In the genomic region with DNA sequence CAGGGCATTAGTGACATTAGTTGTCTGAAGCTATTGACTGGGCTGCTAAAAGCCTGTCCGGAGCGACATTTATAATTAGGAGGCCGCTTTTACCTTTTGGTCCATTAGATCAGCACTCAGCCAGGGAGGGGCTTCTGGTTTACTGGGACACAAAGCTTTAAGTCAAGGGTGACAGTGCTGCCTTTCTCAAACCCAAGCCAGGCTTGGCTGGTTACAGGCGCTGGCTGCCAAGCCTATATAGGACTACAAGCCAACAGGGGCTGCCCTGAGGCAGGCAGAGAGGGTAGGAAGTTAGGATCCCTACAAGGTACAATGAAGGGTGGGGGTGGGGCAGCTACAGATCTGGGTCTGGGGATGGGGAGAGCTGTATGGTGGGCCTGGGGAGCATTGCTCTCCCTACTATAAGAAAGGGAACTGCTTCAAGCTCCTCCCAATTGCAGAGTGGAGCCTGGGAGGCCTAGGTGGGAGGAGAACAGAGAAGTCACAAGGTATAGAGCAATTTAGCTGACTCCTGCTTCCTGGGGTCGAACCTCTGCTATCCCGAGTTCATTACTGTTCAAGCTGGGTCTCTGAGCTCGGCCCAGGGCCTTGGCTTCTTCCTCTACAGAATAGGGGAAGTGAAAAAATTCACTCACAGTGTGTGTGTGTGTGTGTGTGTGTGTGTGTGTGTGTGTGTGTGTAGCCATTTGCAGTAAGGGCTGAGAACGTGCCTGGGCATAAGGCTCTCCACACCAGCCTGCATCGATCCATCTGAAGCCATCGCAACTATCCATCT, we compare ENCODE assay signal across 11 mouse cellular contexts. TPM values are rescaled to one million over a fixed set of nuclear protein-coding genes. Genes with fewer than 3 reads are reported as not detected.
DNase-seq lines count a peak whose midpoint lies in the region; ATAC-seq and TF ChIP-seq lines count a peak whose summit lies in the region.
"Had no signal": no experiment of that assay in that cellular context is flagged by ENCODE, and none has a peak within 500 bp of the region (broad histone marks: within the 10 kb centered on the region; RNA-seq: fewer than 3 reads in every experiment).

No protein-coding gene starts in this region.

- TF ChIP-seq POLR2A in cerebellum, adult 2 months (IDR thresholded peaks at IDR 0.05; ENCODE audit: borderline replicate concordance, insufficient read depth, low read length): no peak
- TF ChIP-seq POLR2A in MEL (IDR thresholded peaks at IDR 0.05; ENCODE audit: control insufficient read depth in 1 of 2, insufficient read depth in 1 of 2, low read depth in 1 of 2, low read length in 2 of 2, poor library complexity in 1 of 2): no peak

- no peak for TF ChIP-seq CTCF in cerebellum, adult 2 months (IDR thresholded peaks at IDR 0.05; ENCODE audit: borderline replicate concordance, insufficient read depth, low read depth, low read length)
- no peak for TF ChIP-seq CTCF in MEL (IDR thresholded peaks at IDR 0.05 in 2 of 3, conservative IDR thresholded peaks at IDR 0.05 in 1 of 3; ENCODE audit: control insufficient read depth in 1 of 3, insufficient read depth in 1 of 3, low read depth in 2 of 3, low read length in 3 of 3, poor library complexity in 1 of 3, severe bottlenecking in 1 of 3)

- peak; percentile 47 to 64; a peak in 2 of 4 replicates for TF ChIP-seq EP300 in MEL (IDR thresholded peaks at IDR 0.05; ENCODE audit: low read depth in 1 of 2, low read length in 2 of 2)

- no peaks in the 10 kb centered on the region for H3K79me2 ChIP-seq in MEL (ENCODE audit: control insufficient read depth, insufficient read depth, low read length, poor library complexity)

- H3K27ac ChIP-seq in cerebellum, adult 2 months (ENCODE audit: insufficient read depth, low read length): peak overlapping the region; percentile 54
- H3K27ac ChIP-seq in MEL (ENCODE audit: control insufficient read depth, low read depth, low read length): peak overlapping the region; percentile 48
- H3K27ac ChIP-seq in liver, embryonic 13.5 days: peak overlapping the region; percentile 57
- H3K27ac ChIP-seq: limb, embryonic 12.5 days; neural tube, embryonic 12.5 days had no signal

- H3K4me2 ChIP-seq in liver, embryonic 13.5 days: no peak overlapping the region
- H3K4me2 ChIP-seq: limb, embryonic 12.5 days; neural tube, embryonic 12.5 days had no signal

- H3K9me3 ChIP-seq in MEL (replicated peaks; ENCODE audit: insufficient read depth, low read length): no peaks in the 10 kb centered on the region
- no peaks in the 10 kb centered on the region for H3K9me3 ChIP-seq in liver, embryonic 13.5 days (replicated peaks)
- H3K9me3 ChIP-seq: neural tube, embryonic 12.5 days had no signal

- peak; percentile 39; the same call in 1 of the 2 replicates for ATAC-seq in liver, embryonic 13.5 days (ENCODE audit: low read depth)
- peak; percentile 73 for ATAC-seq in neutrophil, adult 5-6 weeks (ENCODE audit: extremely low read depth, insufficient number of reproducible peaks, low FRiP score, poor library complexity, severe bottlenecking)
- no peak for ATAC-seq in activated CD4-positive, CD25-positive, alpha-beta regulatory T cell, adult 4 months

- H3K27me3 ChIP-seq in cerebellum, adult 2 months (ENCODE audit: control insufficient read depth, insufficient read depth, low read length): no peaks in the 10 kb centered on the region
- no peaks in the 10 kb centered on the region for H3K27me3 ChIP-seq in MEL (ENCODE audit: control insufficient read depth in 1 of 2, insufficient read depth in 2 of 2, low read length in 2 of 2)
- no peaks in the 10 kb centered on the region for H3K27me3 ChIP-seq in liver, embryonic 13.5 days
- H3K27me3 ChIP-seq: limb, embryonic 12.5 days; neural tube, embryonic 12.5 days had no signal

- H3K4me3 ChIP-seq in cerebellum, adult 2 months (replicated peaks; ENCODE audit: insufficient read depth, low read depth, low read length): no peak overlapping the region
- no peak overlapping the region for H3K4me3 ChIP-seq in MEL (ENCODE audit: control insufficient read depth in 1 of 2, insufficient read depth in 1 of 2, low read depth in 2 of 2, low read length in 2 of 2)
- H3K4me3 ChIP-seq in liver, embryonic 13.5 days (replicated peaks): no peak overlapping the region
- H3K4me3 ChIP-seq: limb, embryonic 12.5 days; neural tube, embryonic 12.5 days had no signal

- H3K36me3 ChIP-seq in MEL (ENCODE audit: control insufficient read depth in 1 of 2, insufficient read depth in 2 of 2, low read length in 2 of 2): peaks cover 0 to 19% of the 10 kb centered on the region in 2 experiments; a peak in 2 of 4 replicates
- H3K36me3 ChIP-seq in liver, embryonic 13.5 days: no peaks in the 10 kb centered on the region
- H3K36me3 ChIP-seq: limb, embryonic 12.5 days; neural tube, embryonic 12.5 days had no signal

- peaks cover 33% of the 10 kb centered on the region for H3K4me1 ChIP-seq in cerebellum, adult 2 months (ENCODE audit: control insufficient read depth, insufficient read depth, low read length)
- peaks cover 20 to 50% of the 10 kb centered on the region in 2 experiments for H3K4me1 ChIP-seq in MEL (ENCODE audit: control insufficient read depth in 1 of 2, insufficient read depth in 2 of 2, low read length in 2 of 2)
- peaks cover 52% of the 10 kb centered on the region for H3K4me1 ChIP-seq in liver, embryonic 13.5 days (replicated peaks)
- H3K4me1 ChIP-seq: limb, embryonic 12.5 days; neural tube, embryonic 12.5 days had no signal

- 52% methylated on average over 10 of the region's 10 CpGs for WGBS in cerebellum, adult 2 months
- 48% methylated on average over 10 of the region's 10 CpGs for WGBS in liver, embryonic 13.5 days (ENCODE audit: insufficient replicate concordance)

- no peak for DNase-seq in cerebellum, adult 2 months
- DNase-seq in cerebellum, adult 18-20 months: no peak
- DNase-seq in MEL (ENCODE audit: low read depth, low spot score): peak; percentile 86
- no peak for DNase-seq in liver, embryonic 13.5 days
- DNase-seq in frontal cortex, postnatal 14 days (ENCODE audit: low spot score in 2 of 2): no peak
- DNase-seq in left cerebral cortex, adult 9 months (ENCODE audit: low spot score in 2 of 2): no peak
- DNase-seq: thymus, postnatal 14 days had no signal

- H3K9ac ChIP-seq in MEL (ENCODE audit: control insufficient read depth, low read depth, low read length, poor library complexity, severe bottlenecking): peak overlapping the region; percentile 21; the same call in 1 of the 2 replicates
- H3K9ac ChIP-seq in liver, embryonic 13.5 days: no peak overlapping the region
- H3K9ac ChIP-seq: limb, embryonic 12.5 days; neural tube, embryonic 12.5 days had no signal

- no peak for TF ChIP-seq RAD21 in MEL (IDR thresholded peaks at IDR 0.05; ENCODE audit: low read depth, low read length)

TF ChIP-seq in MEL, 35 proteins besides CTCF, POLR2A, EP300 and RAD21:
- TF ChIP-seq TCF12 (IDR thresholded peaks at IDR 0.05; ENCODE audit: low read depth, low read length) (0 out of 2 replicates have a peak, but pooled peaks have one; percentile 29), USF1 (IDR thresholded peaks at IDR 0.05; ENCODE audit: low read depth, low read length) (0 out of 2 replicates have a peak, but pooled peaks have one; percentile 18), ELF1 (IDR thresholded peaks at IDR 0.05; ENCODE audit: low read depth, low read length) (no peak), TAL1 (IDR thresholded peaks at IDR 0.05; ENCODE audit: low read length) (no peak), RCOR1 (IDR thresholded peaks at IDR 0.05; ENCODE audit: low read depth, low read length) (0 out of 2 replicates have a peak, but pooled peaks have one; percentile 21), NRF1 (IDR thresholded peaks at IDR 0.05; ENCODE audit: insufficient read depth, low read depth, low read length, poor library complexity, severe bottlenecking) (no peak), UBTF (IDR thresholded peaks at IDR 0.05; ENCODE audit: borderline replicate concordance, insufficient read depth, low read depth, low read length) (0 out of 2 replicates have a peak, but pooled peaks have one; percentile 43), SIN3A (IDR thresholded peaks at IDR 0.05; ENCODE audit: low read length) (peak; percentile 26; the same call in 1 of the 2 replicates), USF2 (IDR thresholded peaks at IDR 0.05; ENCODE audit: borderline replicate concordance in 1 of 2, insufficient read depth in 1 of 2, low read depth in 1 of 2, low read length in 2 of 2) (no peak), MEF2A (IDR thresholded peaks at IDR 0.05; ENCODE audit: extremely low read depth, insufficient replicate concordance, low read depth, low read length, poor library complexity, severe bottlenecking) (no peak), CHD1 (IDR thresholded peaks at IDR 0.05; ENCODE audit: low read depth, low read length) (no peak), HCFC1 (IDR thresholded peaks at IDR 0.05; ENCODE audit: low read depth, low read length) (0 out of 2 replicates have a peak, but pooled peaks have one; percentile 26), GATA1 (IDR thresholded peaks at IDR 0.05; ENCODE audit: low read depth, low read length) (no peak), ETS1 (IDR thresholded peaks at IDR 0.05; ENCODE audit: low read depth, low read length) (peak; percentile 47; the same call in 1 of the 2 replicates), TBP (IDR thresholded peaks at IDR 0.05; ENCODE audit: low read depth, low read length) (peak; percentile 55; the same call in 1 of the 2 replicates), ZNF384 (IDR thresholded peaks at IDR 0.05; ENCODE audit: low read depth, low read length) (peak; percentile 46; the same call in 1 of the 2 replicates)

RNA-seq across cellular contexts. Expression of a gene that starts 18.5 kb away (rescaled TPM):
- polyA plus RNA-seq in cerebellum, adult 2 months (2012; rRNA removed): 0.69 and 1.1 TPM in 2 replicates
- total RNA-seq in MEL (2012; rRNA removed): 0.82 and 1.1 TPM in 2 replicates
- 1 to 10 TPM in 1 of 2 experiments, not detected in 1; 5.1 TPM for polyA plus RNA-seq in MEL (2012; ENCODE audit: insufficient read depth in 1 of 2, insufficient read length in 2 of 2, low read depth in 1 of 2, low replicate concordance in 2 of 2, missing spikeins in 1 of 2)
- polyA plus RNA-seq in liver, embryonic 13.5 days (2015; fragmentation: Nextera tagmentation; extraction: Ambion mirVana): 6.8 and 8.6 TPM in 2 replicates
- 64.6 and 79.0 TPM in 2 replicates for total RNA-seq in neutrophil, adult 5-6 weeks (2017)
- polyA plus RNA-seq in activated CD4-positive, CD25-positive, alpha-beta regulatory T cell, adult 4 months (2017; shearing (Covaris generic)): 10 to 100 TPM; 26.7 to 31.2 TPM

RNA-seq across cellular contexts. Expression of a gene that starts 47.5 kb away (rescaled TPM):
- 26.6 and 28.8 TPM in 2 replicates for polyA plus RNA-seq in cerebellum, adult 2 months (2012; rRNA removed)
- 0.35 and 1.2 TPM in 2 replicates for total RNA-seq in MEL (2012; rRNA removed)
- polyA plus RNA-seq in MEL (2012; ENCODE audit: insufficient read depth in 1 of 2, insufficient read length in 2 of 2, low read depth in 1 of 2, low replicate concordance in 2 of 2, missing spikeins in 1 of 2): 1 to 10 TPM in 1 of 2 experiments, not detected in 1; 6.8 TPM
- polyA plus RNA-seq in liver, embryonic 13.5 days (2015; fragmentation: Nextera tagmentation; extraction: Ambion mirVana): 3.0 and 3.7 TPM in 2 replicates
- 26.6 and 36.5 TPM in 2 replicates for total RNA-seq in neutrophil, adult 5-6 weeks (2017)
- 100 to 1,000 TPM in 1 of 2 experiments, 10 to 100 TPM in 1; 79.7 to 108 TPM for polyA plus RNA-seq in activated CD4-positive, CD25-positive, alpha-beta regulatory T cell, adult 4 months (2017; shearing (Covaris generic))
